Mouse (Mus musculus): ENCODE data around the gene Dazap1. TPM values are rescaled to one million over a fixed set of nuclear protein-coding genes. Genes with fewer than 3 reads are reported as not detected.

Dazap1 gene
- polyA plus RNA-seq, 1 experiment from 2014 or later = 43.7 TPM

DNA sequence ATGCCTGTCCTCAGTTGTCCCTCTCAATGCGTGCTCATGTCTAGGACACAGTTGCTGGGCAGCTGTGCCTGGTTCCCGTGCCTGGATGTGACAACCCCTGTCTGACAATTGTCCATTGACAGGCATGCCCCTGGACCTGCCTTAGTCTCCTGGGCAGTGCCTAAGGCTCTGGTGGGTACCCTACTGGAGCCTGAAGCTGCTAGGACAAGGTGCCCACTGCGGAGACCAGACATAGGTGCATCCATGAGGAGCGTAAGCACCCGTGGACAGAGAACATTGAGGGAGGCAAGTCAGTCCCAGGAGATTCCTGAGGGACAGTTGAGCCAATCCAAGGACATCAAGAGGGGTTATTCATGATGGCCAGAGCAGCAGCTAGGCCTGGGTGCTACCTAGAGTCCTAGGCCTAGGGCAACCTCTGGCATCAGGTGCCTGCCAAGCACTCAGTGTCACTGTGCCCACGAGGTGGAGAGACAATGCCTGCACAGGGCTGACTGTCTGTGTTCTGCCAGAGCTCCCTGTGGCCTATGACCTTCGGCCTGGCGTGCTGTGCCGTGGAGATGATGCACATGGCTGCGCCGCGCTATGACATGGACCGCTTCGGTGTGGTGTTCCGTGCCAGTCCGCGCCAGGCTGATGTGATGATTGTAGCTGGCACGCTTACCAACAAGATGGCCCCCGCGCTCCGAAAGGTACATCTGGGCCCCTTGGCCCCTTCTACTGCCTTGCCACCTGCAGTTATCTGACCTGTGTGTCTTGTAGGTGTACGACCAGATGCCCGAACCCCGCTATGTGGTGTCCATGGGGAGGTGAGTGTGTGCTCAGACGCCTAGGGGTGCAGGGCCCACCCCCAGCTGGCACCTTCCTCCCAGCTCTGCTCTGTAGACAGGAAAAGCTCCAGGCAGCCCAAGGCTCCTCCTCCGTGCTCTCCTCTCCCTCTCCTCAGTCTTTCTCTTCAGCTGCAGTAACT, 6.7 kb upstream of the Dazap1 start:
- peaks cover 10% of the 10 kb centered on the region for H3K4me1 ChIP-seq (ENCODE audit: control insufficient read depth, insufficient read depth, low read length)
- no peaks in the 10 kb centered on the region for H3K9me3 ChIP-seq (replicated peaks; ENCODE audit: control insufficient read depth, low read length, poor library complexity, severe bottlenecking)
- H3K4me3 ChIP-seq (ENCODE audit: low read depth, low read length) = no peak overlapping the region
- no peak overlapping the region for H3K9ac ChIP-seq (ENCODE audit: low read depth, low read length)
- H3K36me3 ChIP-seq (ENCODE audit: control insufficient read depth, insufficient read depth, low read length) = peaks cover 30% of the 10 kb centered on the region
- H3K4me2 ChIP-seq (ENCODE audit: low read length) = no peak overlapping the region
- no peaks in the 10 kb centered on the region for H3K27me3 ChIP-seq (ENCODE audit: control insufficient read depth, insufficient read depth, low read depth, low read length)
- H3K27ac ChIP-seq (ENCODE audit: low read length) = no peak overlapping the region
- 95% methylated on average over 26 of the region's 26 CpGs for WGBS
- no peak for ATAC-seq

DNA sequence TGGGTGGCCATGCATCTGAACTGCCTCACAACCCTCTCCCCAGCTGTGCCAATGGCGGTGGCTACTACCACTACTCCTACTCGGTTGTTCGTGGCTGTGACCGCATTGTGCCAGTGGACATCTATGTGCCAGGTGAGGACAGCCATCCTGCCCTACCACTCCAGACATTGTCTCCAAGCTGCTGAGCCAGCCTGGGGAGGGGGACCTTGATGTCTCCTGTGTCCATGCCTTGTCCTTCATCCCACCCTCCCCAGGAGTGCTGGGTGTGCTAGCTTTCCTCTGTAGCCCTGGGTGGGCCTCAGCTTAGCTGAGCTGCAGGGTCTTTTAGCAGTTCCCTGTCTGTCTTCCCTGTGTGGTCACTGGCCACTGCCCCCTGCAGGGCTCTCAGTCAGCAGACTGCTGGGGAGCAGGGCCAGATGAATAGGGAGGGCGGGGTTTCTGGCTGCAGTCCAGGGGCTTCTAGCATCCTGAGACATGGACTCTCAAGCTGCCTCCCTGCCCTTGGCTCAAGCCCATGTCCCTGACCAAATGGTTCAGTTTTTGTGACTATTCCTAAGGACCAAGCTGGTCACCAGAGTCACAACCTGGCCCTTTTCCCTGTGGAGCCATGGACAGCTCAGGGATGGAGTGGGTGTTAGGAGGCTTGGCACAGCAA, 5.3 kb upstream of the Dazap1 start:
- WGBS = 83% methylated on average over 5 of the region's 5 CpGs
- H3K4me1 ChIP-seq (ENCODE audit: control insufficient read depth, insufficient read depth, low read length) = peaks cover 13% of the 10 kb centered on the region; the same call in 1 of the 2 replicates
- no peak overlapping the region for H3K27ac ChIP-seq (ENCODE audit: low read length)
- H3K27me3 ChIP-seq (ENCODE audit: control insufficient read depth, insufficient read depth, low read depth, low read length) = no peaks in the 10 kb centered on the region
- peaks cover 30% of the 10 kb centered on the region for H3K36me3 ChIP-seq (ENCODE audit: control insufficient read depth, insufficient read depth, low read length)
- H3K9me3 ChIP-seq (replicated peaks; ENCODE audit: control insufficient read depth, low read length, poor library complexity, severe bottlenecking) = no peaks in the 10 kb centered on the region
- no peak for ATAC-seq
- H3K9ac ChIP-seq (ENCODE audit: low read depth, low read length) = no peak overlapping the region
- no peak overlapping the region for H3K4me3 ChIP-seq (ENCODE audit: low read depth, low read length)
- H3K4me2 ChIP-seq (ENCODE audit: low read length) = no peak overlapping the region

DNA sequence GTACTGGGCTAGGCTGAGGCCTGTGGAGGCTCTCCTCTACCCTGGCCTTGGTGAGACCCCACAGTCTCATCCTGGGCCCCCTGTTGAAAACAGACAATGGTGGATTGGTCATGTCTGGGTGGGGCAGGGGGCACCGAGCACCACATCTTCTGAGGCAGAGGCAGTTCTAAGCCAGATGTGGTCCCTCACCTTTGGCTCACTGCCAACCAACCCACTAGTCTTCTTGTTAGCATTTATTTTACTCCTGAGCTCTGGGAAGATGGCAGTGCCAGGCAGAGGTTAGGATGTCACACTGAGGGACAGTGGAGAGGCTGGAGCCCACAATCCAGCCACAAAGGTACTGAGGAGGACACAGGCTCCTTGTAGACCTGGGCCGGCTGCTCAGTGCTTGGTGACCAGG, 3.4 kb upstream of the Dazap1 start:
- H3K9ac ChIP-seq (ENCODE audit: low read depth, low read length) = no peak overlapping the region
- H3K4me3 ChIP-seq (ENCODE audit: low read depth, low read length) = no peak overlapping the region
- H3K36me3 ChIP-seq (ENCODE audit: control insufficient read depth, insufficient read depth, low read length) = peaks cover 30% of the 10 kb centered on the region
- 85% methylated on average over 2 of the region's 2 CpGs for WGBS
- no peak overlapping the region for H3K4me2 ChIP-seq (ENCODE audit: low read length)
- H3K4me1 ChIP-seq (ENCODE audit: control insufficient read depth, insufficient read depth, low read length) = peaks cover 21% of the 10 kb centered on the region; the same call in 1 of the 2 replicates
- H3K27ac ChIP-seq (ENCODE audit: low read length) = no peak overlapping the region
- no peaks in the 10 kb centered on the region for H3K27me3 ChIP-seq (ENCODE audit: control insufficient read depth, insufficient read depth, low read depth, low read length)
- ATAC-seq = no peak
- no peaks in the 10 kb centered on the region for H3K9me3 ChIP-seq (replicated peaks; ENCODE audit: control insufficient read depth, low read length, poor library complexity, severe bottlenecking)

DNA sequence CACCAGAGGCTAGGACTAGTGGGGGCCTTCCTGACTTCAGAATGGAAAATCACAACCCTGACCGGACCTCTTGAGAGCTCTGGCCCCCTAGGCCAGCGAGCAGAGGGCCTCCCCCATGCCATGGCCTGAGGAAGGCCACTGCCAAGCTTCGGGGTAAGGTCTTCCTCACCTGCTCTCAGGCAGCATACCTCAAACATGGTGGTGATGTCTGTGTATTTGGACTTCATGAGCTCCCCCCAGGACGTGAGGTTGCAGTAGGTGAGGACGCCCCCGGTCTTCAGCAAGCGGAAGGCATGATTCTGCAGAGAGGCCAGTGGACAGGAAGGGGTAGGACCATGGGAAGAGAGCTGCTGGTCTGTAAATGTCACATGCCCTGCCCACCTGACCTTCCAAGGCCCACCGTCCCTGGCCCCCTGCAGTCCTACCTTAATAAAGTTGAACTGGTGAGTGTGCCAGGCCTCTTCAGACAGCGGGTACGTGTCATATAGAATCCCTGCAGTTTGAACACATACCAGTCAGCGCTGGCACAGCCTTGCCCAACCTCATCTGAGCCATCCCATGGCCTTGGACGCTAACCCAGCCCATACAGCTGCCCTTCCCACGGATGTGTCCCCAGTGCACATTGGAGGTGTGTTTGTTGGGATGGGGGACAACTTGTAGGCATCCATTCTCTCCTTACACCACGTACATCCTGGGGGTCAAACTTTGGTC, 2.4 kb upstream of the Dazap1 start:
- Histone ChIP-seq H3K9me3 (replicated peaks; ENCODE audit: control insufficient read depth, low read length, poor library complexity, severe bottlenecking) (no peaks in the 10 kb centered on the region), H3K27ac (ENCODE audit: low read length) (no peak overlapping the region), H3K4me3 (ENCODE audit: low read depth, low read length) (no peak overlapping the region), H3K9ac (ENCODE audit: low read depth, low read length) (no peak overlapping the region), H3K27me3 (ENCODE audit: control insufficient read depth, insufficient read depth, low read depth, low read length) (no peaks in the 10 kb centered on the region), H3K4me1 (ENCODE audit: control insufficient read depth, insufficient read depth, low read length) (peaks cover 21% of the 10 kb centered on the region; the same call in 1 of the 2 replicates), H3K36me3 (ENCODE audit: control insufficient read depth, insufficient read depth, low read length) (peaks cover 29% of the 10 kb centered on the region), H3K4me2 (ENCODE audit: low read length) (no peak overlapping the region)
- no peak for ATAC-seq
- WGBS = 96% methylated on average over 14 of the region's 14 CpGs

DNA sequence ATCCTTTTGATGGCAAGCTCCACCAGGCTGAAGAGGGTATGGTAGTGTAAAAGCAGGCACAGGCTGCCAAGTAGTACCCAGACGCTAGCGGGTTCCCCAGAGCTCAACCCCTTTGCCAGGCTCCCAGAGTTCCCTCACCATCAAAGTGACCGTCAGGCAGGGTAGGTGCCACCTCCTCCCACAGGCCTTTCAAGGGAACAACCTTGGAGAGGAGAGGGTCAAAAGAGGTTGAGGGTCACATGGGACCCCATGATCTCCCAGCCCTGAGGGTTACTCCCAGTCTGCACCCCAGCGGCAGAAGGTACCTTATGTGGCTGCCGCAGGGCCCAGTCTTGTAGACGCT, 1.9 kb upstream of the Dazap1 start:
- no peak overlapping the region for H3K27ac ChIP-seq (ENCODE audit: low read length)
- peaks cover 21% of the 10 kb centered on the region; the same call in 1 of the 2 replicates for H3K4me1 ChIP-seq (ENCODE audit: control insufficient read depth, insufficient read depth, low read length)
- no peak overlapping the region for H3K4me3 ChIP-seq (ENCODE audit: low read depth, low read length)
- peak overlapping the region; percentile 91 for H3K4me2 ChIP-seq (ENCODE audit: low read length)
- H3K9ac ChIP-seq (ENCODE audit: low read depth, low read length) = 0 out of 2 replicates have a peak overlapping the region, but pooled peaks have one; percentile 61
- no peaks in the 10 kb centered on the region for H3K27me3 ChIP-seq (ENCODE audit: control insufficient read depth, insufficient read depth, low read depth, low read length)
- ATAC-seq = no peak
- WGBS = 65% methylated on average over 6 of the region's 6 CpGs
- H3K9me3 ChIP-seq (replicated peaks; ENCODE audit: control insufficient read depth, low read length, poor library complexity, severe bottlenecking) = no peaks in the 10 kb centered on the region
- peaks cover 24% of the 10 kb centered on the region for H3K36me3 ChIP-seq (ENCODE audit: control insufficient read depth, insufficient read depth, low read length)

DNA sequence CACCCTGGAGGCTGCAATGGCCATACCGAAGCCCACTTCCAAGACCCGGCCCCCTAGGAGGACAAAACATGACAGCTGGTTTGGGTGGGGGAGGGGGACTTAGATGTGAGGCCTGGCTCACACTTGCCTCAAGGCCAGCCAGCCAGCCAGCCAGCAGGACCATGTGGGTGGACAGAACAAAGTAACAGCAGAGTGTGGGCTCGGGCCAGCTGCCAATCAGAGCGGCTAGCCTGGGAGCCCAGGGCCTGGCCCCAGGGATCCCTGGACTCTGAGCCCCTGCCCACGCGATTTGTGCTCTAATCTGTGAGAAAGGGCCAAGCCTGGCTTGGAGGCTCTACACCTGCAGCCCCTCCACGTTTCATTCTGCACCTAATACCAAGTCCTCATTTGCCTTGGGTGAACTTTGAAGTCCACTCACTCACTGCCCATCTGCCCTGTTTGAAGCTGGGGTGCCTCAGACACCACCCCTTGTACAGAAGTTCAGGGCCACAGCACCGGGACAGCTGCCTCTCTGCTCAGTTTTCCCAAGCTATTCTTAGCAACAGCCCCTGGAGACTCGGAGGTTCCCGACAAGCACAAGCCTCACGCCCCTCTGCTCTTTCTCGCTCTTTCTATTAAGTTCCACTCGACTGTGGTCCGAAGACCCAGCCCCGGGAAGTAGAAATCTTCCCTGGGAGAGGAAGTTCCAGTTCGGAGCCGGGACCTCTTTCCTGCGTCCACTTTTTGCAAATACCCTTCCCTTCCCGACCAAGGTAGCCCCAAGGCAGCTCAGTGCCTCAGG, 1.2 kb upstream of the Dazap1 start:
- no peak for ATAC-seq
- Histone ChIP-seq H3K9me3 (replicated peaks; ENCODE audit: control insufficient read depth, low read length, poor library complexity, severe bottlenecking) (no peaks in the 10 kb centered on the region), H3K9ac (ENCODE audit: low read depth, low read length) (peak overlapping the region; percentile 61), H3K27me3 (ENCODE audit: control insufficient read depth, insufficient read depth, low read depth, low read length) (no peaks in the 10 kb centered on the region), H3K27ac (ENCODE audit: low read length) (peak overlapping the region; percentile 80), H3K4me1 (ENCODE audit: control insufficient read depth, insufficient read depth, low read length) (peaks cover 21% of the 10 kb centered on the region; the same call in 1 of the 2 replicates), H3K36me3 (ENCODE audit: control insufficient read depth, insufficient read depth, low read length) (peaks cover 19% of the 10 kb centered on the region), H3K4me2 (ENCODE audit: low read length) (peak overlapping the region; percentile 91), H3K4me3 (ENCODE audit: low read depth, low read length) (peak overlapping the region; percentile 44)
- 3% methylated on average over 19 of the region's 19 CpGs for WGBS

DNA sequence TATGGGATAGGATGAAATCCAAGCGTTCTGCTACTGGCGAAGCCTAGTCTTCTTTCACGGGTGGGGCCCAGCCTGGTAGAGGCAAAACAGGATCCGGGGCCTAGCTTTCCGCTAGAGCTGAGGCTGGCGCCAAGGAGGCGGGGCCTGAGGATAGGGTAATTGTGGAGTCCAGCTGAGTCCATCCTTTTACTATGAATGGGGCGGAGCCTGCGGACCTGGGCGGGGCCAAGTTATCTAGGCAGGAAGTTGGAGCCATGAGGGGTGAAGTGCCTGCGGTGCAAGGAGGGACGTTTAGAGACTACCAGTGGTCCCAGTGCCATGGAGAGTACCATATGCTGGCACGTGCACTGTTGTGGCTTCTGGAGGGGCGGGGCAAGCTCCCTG, 291 bp downstream of the Dazap1 start:
- H3K9me3 ChIP-seq (replicated peaks; ENCODE audit: control insufficient read depth, low read length, poor library complexity, severe bottlenecking) = no peaks in the 10 kb centered on the region
- peak overlapping the region; percentile 80 for H3K27ac ChIP-seq (ENCODE audit: low read length)
- H3K4me2 ChIP-seq (ENCODE audit: low read length) = peak overlapping the region; percentile 91
- H3K9ac ChIP-seq (ENCODE audit: low read depth, low read length) = peak overlapping the region; percentile 61
- peak overlapping the region; percentile 44 for H3K4me3 ChIP-seq (ENCODE audit: low read depth, low read length)
- H3K27me3 ChIP-seq (ENCODE audit: control insufficient read depth, insufficient read depth, low read depth, low read length) = no peaks in the 10 kb centered on the region
- WGBS = 2% methylated on average over 14 of the region's 14 CpGs
- peak; percentile 26 for ATAC-seq
- peaks cover 9% of the 10 kb centered on the region for H3K36me3 ChIP-seq (ENCODE audit: control insufficient read depth, insufficient read depth, low read length)
- peaks cover 32% of the 10 kb centered on the region for H3K4me1 ChIP-seq (ENCODE audit: control insufficient read depth, insufficient read depth, low read length)

DNA sequence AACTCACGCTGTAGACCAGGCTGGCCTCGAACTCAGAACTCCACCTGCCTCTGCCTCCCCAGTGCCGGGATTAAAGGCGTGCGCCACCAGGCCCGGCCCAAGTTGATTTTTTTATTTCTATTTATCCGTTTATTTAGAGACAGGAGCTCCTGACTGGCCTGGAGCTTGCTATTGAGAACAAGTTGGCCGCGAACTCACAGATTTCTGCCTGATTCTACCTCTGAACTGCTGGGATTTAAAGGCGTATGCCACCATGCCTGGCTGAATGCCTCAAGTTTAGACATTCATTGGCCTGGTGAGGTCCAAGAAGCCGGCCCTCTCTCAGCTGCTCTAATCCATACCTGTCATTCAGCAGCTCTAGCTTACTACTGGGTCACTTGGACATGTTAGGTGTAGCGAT, 883 bp downstream of the Dazap1 start:
- H3K4me1 ChIP-seq (ENCODE audit: control insufficient read depth, insufficient read depth, low read length) = peaks cover 37% of the 10 kb centered on the region
- no peak for ATAC-seq
- H3K9ac ChIP-seq (ENCODE audit: low read depth, low read length) = no peak overlapping the region
- H3K4me3 ChIP-seq (ENCODE audit: low read depth, low read length) = no peak overlapping the region
- H3K9me3 ChIP-seq (replicated peaks; ENCODE audit: control insufficient read depth, low read length, poor library complexity, severe bottlenecking) = no peaks in the 10 kb centered on the region
- 72% methylated on average over 12 of the region's 12 CpGs for WGBS
- H3K27ac ChIP-seq (ENCODE audit: low read length) = no peak overlapping the region
- peak overlapping the region; percentile 91; the same call in 1 of the 2 replicates for H3K4me2 ChIP-seq (ENCODE audit: low read length)
- no peaks in the 10 kb centered on the region for H3K27me3 ChIP-seq (ENCODE audit: control insufficient read depth, insufficient read depth, low read depth, low read length)
- H3K36me3 ChIP-seq (ENCODE audit: control insufficient read depth, insufficient read depth, low read length) = peaks cover 4% of the 10 kb centered on the region; the same call in 1 of the 2 replicates

Data from midbrain, embryonic 16.5 days (tissue).